Mouse (Mus musculus) bone marrow, adult 2 months (tissue): ENCODE results near the gene Dynlt1c.
"Not testable (repeated sequence)": the region's sequence is repeated elsewhere in the genome, so short reads cannot be mapped to it uniquely, and the experiment has no call there.

ENCODE experiments used
- CTCF ChIP-seq: fragments of 200-500 bp; IDR thresholded peaks from 2 replicates; pipeline ENCODE4 v1.5.1; 2011; ENCODE audit warnings: low read length, control low read depth; ENCODE audit not compliant: control insufficient read depth, insufficient read depth
- POLR2A ChIP-seq: fragments of 200-500 bp; IDR thresholded peaks from 2 replicates; pipeline ENCODE4 v1.6.1; 2011; ENCODE audit warnings: low read depth, mild to moderate bottlenecking, control low read depth, low read length, borderline replicate concordance; ENCODE audit not compliant: control insufficient read depth

- not testable (repeated sequence) for TF ChIP-seq POLR2A, CTCF
Observed at GRCm38 (mm10) chr17:6620035-6620434, 18.6 kb downstream of the Dynlt1c start.
